Mouse (Mus musculus) small intestine, adult 2 months (tissue): Measurements from ENCODE around the gene Acadvl. TPM values are rescaled to one million over a fixed set of nuclear protein-coding genes. Genes with fewer than 3 reads are reported as not detected.

ENCODE experiments used
- H3K27ac ChIP-seq: fragments of 200-500 bp; 2 replicates; pipeline ENCODE4 v1.5.1; 2012; ENCODE audit warnings: low read depth, low read length, control low read depth, inconsistent platforms; ENCODE audit not compliant: insufficient read depth
- H3K27me3 ChIP-seq: fragments of 200-500 bp; 2 replicates; pipeline ENCODE4 v1.6.1; 2012; ENCODE audit warnings: mild to moderate bottlenecking, moderate library complexity, low read length, inconsistent platforms; ENCODE audit not compliant: control insufficient read depth, insufficient read depth
- H3K36me3 ChIP-seq: fragments of 200-500 bp; 2 replicates; pipeline ENCODE4 v1.6.1; 2012; ENCODE audit warnings: mild to moderate bottlenecking, low read length, control low read depth, inconsistent platforms; ENCODE audit not compliant: control insufficient read depth, insufficient read depth
- H3K4me1 ChIP-seq: fragments of 200-500 bp; 2 replicates; pipeline ENCODE4 v1.6.1; 2012; ENCODE audit warnings: low read length, inconsistent platforms, mixed read lengths; ENCODE audit not compliant: control insufficient read depth, insufficient read depth, insufficient read length
- H3K4me3 ChIP-seq: fragments of 200-500 bp; 2 replicates; pipeline ENCODE4 v1.5.1; 2012; ENCODE audit warnings: low read depth, mild to moderate bottlenecking, control low read depth, inconsistent platforms, low read length, moderate library complexity
- CTCF ChIP-seq: fragments of 200-500 bp; IDR thresholded peaks from 2 replicates; pipeline ENCODE4 v1.5.1; 2012; ENCODE audit warnings: low read depth, mild to moderate bottlenecking, control low read depth, inconsistent platforms, low read length, moderate library complexity, mixed read lengths; ENCODE audit not compliant: insufficient replicate concordance, insufficient read length; ENCODE audit errors: extremely low read depth
- POLR2A ChIP-seq: fragments of 200-500 bp; IDR thresholded peaks from 2 replicates; pipeline ENCODE4 v1.6.1; 2012; ENCODE audit warnings: low read depth, mild to moderate bottlenecking, control low read depth, inconsistent platforms, low read length, moderate library complexity
- WGBS: fragments of 180-500 bp; shearing (Covaris S2); methylation state at CpG from one replicate; pipeline ENCODE4 v1.1.7; 2018; 5-methylcytosine and 5-hydroxymethylcytosine counted together
- polyA plus RNA-seq: library from polyadenylated mRNA; depleted of rRNA; stranded (reverse); fragments of >200 nt; gene quantifications from 2 replicates; pipeline ENCODE4 v1.2.3, GENCODE M21; 2012; rRNA removed

Gene Acadvl
- polyA plus RNA-seq, 1 experiment = 109 TPM

- Histone ChIP-seq H3K4me3 (peak overlapping the region; percentile 78), H3K4me1 (peaks cover 21% of the 10 kb centered on the region; the same call in 1 of the 2 replicates), H3K27me3 (no peaks in the 10 kb centered on the region), H3K27ac (peak overlapping the region; percentile 99), H3K36me3 (peaks cover 29% of the 10 kb centered on the region)
- TF ChIP-seq CTCF = no peak
- 0 out of 2 replicates have a peak, but pooled peaks have one; percentile 7 for TF ChIP-seq POLR2A
- WGBS = 2% methylated on average over 59 of the region's 59 CpGs
These were observed 49.0 kb downstream of the Acadvl start for GRCm38 (mm10) chr11:69966006-69966859.

GRCm38 (mm10) chr11:69965271-69966005 is 49.8 kb downstream of the Acadvl start:
- WGBS = 2% methylated on average over 49 of the region's 49 CpGs
- Histone ChIP-seq H3K4me3 (peak overlapping the region; percentile 78), H3K27me3 (no peaks in the 10 kb centered on the region), H3K27ac (peak overlapping the region; percentile 99), H3K4me1 (peaks cover 19% of the 10 kb centered on the region; the same call in 1 of the 2 replicates), H3K36me3 (peaks cover 28% of the 10 kb centered on the region)
- peak; percentile 97 for TF ChIP-seq POLR2A
- no peak for TF ChIP-seq CTCF

- peaks cover 24% of the 10 kb centered on the region for H3K36me3 ChIP-seq
- TF ChIP-seq POLR2A = no peak
- no peak for TF ChIP-seq CTCF
- WGBS = 10% methylated on average over 24 of the region's 24 CpGs
- peaks cover 16% of the 10 kb centered on the region; the same call in 1 of the 2 replicates for H3K4me1 ChIP-seq
- H3K4me3 ChIP-seq = peak within 1 kb of the TSS; percentile 78
- H3K27ac ChIP-seq = peak within 1 kb of the TSS; percentile 99
- H3K27me3 ChIP-seq = no peaks in the 10 kb centered on the region
These were observed 50.5 kb downstream of the Acadvl start, which contains the start of gene Cldn7 for GRCm38 (mm10) chr11:69964650-69965270. Gene Cldn7, plus strand, starts transcription at chr11:69964779.

DNA sequence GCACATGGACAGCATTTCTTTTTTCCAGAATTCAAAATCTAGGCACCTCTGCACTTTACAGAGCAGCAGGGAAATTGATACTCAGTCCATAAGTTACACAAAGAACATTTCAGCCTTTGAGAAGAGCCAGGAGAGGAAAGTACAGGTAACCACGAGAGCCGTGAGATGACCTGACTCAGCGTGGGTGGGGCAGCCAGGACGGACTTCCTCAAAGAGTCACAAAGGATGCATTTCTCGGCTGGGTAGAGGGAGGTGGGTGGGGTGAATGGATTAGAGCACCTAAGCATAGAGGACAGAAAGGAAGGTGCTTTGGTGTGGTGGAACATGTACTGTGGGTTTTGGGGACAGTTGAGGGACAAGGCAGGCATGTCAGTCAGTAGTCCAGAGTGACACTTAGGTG is 53.4 kb downstream of the Acadvl start:
- WGBS = 8% methylated on average over 5 of the region's 5 CpGs
- no peaks in the 10 kb centered on the region for H3K27me3 ChIP-seq
- peaks cover 1% of the 10 kb centered on the region for H3K36me3 ChIP-seq
- H3K27ac ChIP-seq = peak overlapping the region; percentile 100
- TF ChIP-seq CTCF = no peak
- no peak for TF ChIP-seq POLR2A
- no peak overlapping the region for H3K4me3 ChIP-seq
- H3K4me1 ChIP-seq = peaks cover 13% of the 10 kb centered on the region; the same call in 1 of the 2 replicates

- Histone ChIP-seq H3K4me1 (peaks cover 13% of the 10 kb centered on the region; the same call in 1 of the 2 replicates), H3K36me3 (no peaks in the 10 kb centered on the region), H3K27me3 (no peaks in the 10 kb centered on the region), H3K27ac (peak overlapping the region; percentile 100), H3K4me3 (no peak overlapping the region)
- WGBS = 62% methylated on average over 5 of the region's 5 CpGs
- peak; percentile 46; the same call in 1 of the 2 replicates for TF ChIP-seq CTCF
- TF ChIP-seq POLR2A = no peak
These were observed 54.6 kb downstream of the Acadvl start for GRCm38 (mm10) chr11:69960616-69961015.

Other genes starting within 250 kb of the Acadvl start
- gene Zbtb4, start 249.5 kb downstream of the Acadvl start, polyA plus RNA-seq = 12.1 and 16.5 TPM in 2 replicates
- gene Chrnb1, start 219.5 kb downstream of the Acadvl start, polyA plus RNA-seq = 5.5 and 8.7 TPM in 2 replicates
- gene Fgf11, start 213.6 kb downstream of the Acadvl start, polyA plus RNA-seq = 3.6 and 4.8 TPM in 2 replicates
- 30.5 and 63.0 TPM in 2 replicates for gene Tmem102, start 209.8 kb downstream of the Acadvl start, polyA plus RNA-seq
- gene Gm39566, start 200.1 kb downstream of the Acadvl start, polyA plus RNA-seq = not detected in 2 replicates
- gene Spem2, start 196.9 kb downstream of the Acadvl start, polyA plus RNA-seq = not detected in 2 replicates
- gene Spem1, start 193.2 kb downstream of the Acadvl start, polyA plus RNA-seq = not detected in 2 replicates
- 11.1 and 12.0 TPM in 2 replicates for gene Nlgn2, start 177.6 kb downstream of the Acadvl start, polyA plus RNA-seq
- 98.8 and 99.3 TPM in 2 replicates for gene Tmem256, start 176.9 kb downstream of the Acadvl start, polyA plus RNA-seq
- gene Plscr3, start 169.0 kb downstream of the Acadvl start, polyA plus RNA-seq = 14.6 and 29.3 TPM in 2 replicates
- gene Tnk1, start 156.7 kb downstream of the Acadvl start, polyA plus RNA-seq = 21.1 and 46.3 TPM in 2 replicates
- gene Tmem95, start 137.4 kb downstream of the Acadvl start, polyA plus RNA-seq = not detected in 2 replicates
- gene Kctd11, start 134.0 kb downstream of the Acadvl start, polyA plus RNA-seq = 1.6 and 2.8 TPM in 2 replicates
- 7.3 and 11.6 TPM in 2 replicates for gene Acap1, start 119.9 kb downstream of the Acadvl start, polyA plus RNA-seq
- 1.8 and 2.6 TPM in 2 replicates for gene 2810408A11Rik, start 114.4 kb downstream of the Acadvl start, polyA plus RNA-seq
- 17.3 and 23.9 TPM in 2 replicates for gene Neurl4, start 114.3 kb downstream of the Acadvl start, polyA plus RNA-seq
- 57.4 and 104 TPM in 2 replicates for gene Gps2, start 101.5 kb downstream of the Acadvl start, polyA plus RNA-seq
- gene Eif5a, start 93.5 kb downstream of the Acadvl start, polyA plus RNA-seq = 136 and 230 TPM in 2 replicates
- 10.6 and 11.4 TPM in 2 replicates for gene Ybx2, start 79.6 kb downstream of the Acadvl start, polyA plus RNA-seq
- 11.2 and 12.9 TPM in 2 replicates for gene Slc2a4, start 67.2 kb downstream of the Acadvl start, polyA plus RNA-seq
- 521 and 1,844 TPM in 2 replicates for gene Cldn7, start 50.6 kb downstream of the Acadvl start, polyA plus RNA-seq
- gene Ctdnep1, start 34.3 kb downstream of the Acadvl start, polyA plus RNA-seq = 59.7 and 116 TPM in 2 replicates
- gene Elp5, start 32.9 kb downstream of the Acadvl start, polyA plus RNA-seq = 24.4 and 37.8 TPM in 2 replicates
- gene Gabarap, start 24.3 kb downstream of the Acadvl start, polyA plus RNA-seq = 211 and 564 TPM in 2 replicates
- gene Phf23, start 19.6 kb downstream of the Acadvl start, polyA plus RNA-seq = 5.7 and 12.4 TPM in 2 replicates
- gene Dvl2, start 14.8 kb downstream of the Acadvl start, polyA plus RNA-seq = 5.2 and 7.4 TPM in 2 replicates
- 5.3 and 5.5 TPM in 2 replicates for gene Dlg4, start 1.5 kb upstream of the Acadvl start, polyA plus RNA-seq
- gene Asgr1, start 38.7 kb upstream of the Acadvl start, polyA plus RNA-seq = not detected in 2 replicates
- gene Asgr2, start 77.2 kb upstream of the Acadvl start, polyA plus RNA-seq = 0.16 and 0.30 TPM in 2 replicates
- gene Mgl2, start 114.9 kb upstream of the Acadvl start, polyA plus RNA-seq = 0.93 and 1.6 TPM in 2 replicates
- 0.24 and 1.0 TPM in 2 replicates for gene Clec10a, start 140.8 kb upstream of the Acadvl start, polyA plus RNA-seq
- gene Slc16a11, start 197.3 kb upstream of the Acadvl start, polyA plus RNA-seq = 6.6 and 12.7 TPM in 2 replicates
- 3.2 and 4.7 TPM in 2 replicates for gene Slc16a13, start 205.7 kb upstream of the Acadvl start, polyA plus RNA-seq
- 0.98 and 2.2 TPM in 2 replicates for gene Bcl6b, start 214.4 kb upstream of the Acadvl start, polyA plus RNA-seq
- gene 0610010K14Rik, start 222.5 kb upstream of the Acadvl start, polyA plus RNA-seq = 25.2 and 45.3 TPM in 2 replicates
- 2.6 and 4.4 TPM in 2 replicates for gene Gm21988, start 224.4 kb upstream of the Acadvl start, polyA plus RNA-seq
- 86.6 and 182 TPM in 2 replicates for gene Rnasek, start 224.4 kb upstream of the Acadvl start, polyA plus RNA-seq
- gene Alox12, start 239.9 kb upstream of the Acadvl start, polyA plus RNA-seq = 0.62 and 1.6 TPM in 2 replicates